Mouse (Mus musculus): ENCODE data around the gene Adgrg3. TPM values are rescaled to one million over a fixed set of nuclear protein-coding genes. Genes with fewer than 3 reads are reported as not detected.
A peak's percentile ranks its signal among the peaks of the same experiment; 100 is the strongest.

Adgrg3 gene
- polyA plus RNA-seq, 1 experiment from 2014 or later: 1.2 TPM

DNA sequence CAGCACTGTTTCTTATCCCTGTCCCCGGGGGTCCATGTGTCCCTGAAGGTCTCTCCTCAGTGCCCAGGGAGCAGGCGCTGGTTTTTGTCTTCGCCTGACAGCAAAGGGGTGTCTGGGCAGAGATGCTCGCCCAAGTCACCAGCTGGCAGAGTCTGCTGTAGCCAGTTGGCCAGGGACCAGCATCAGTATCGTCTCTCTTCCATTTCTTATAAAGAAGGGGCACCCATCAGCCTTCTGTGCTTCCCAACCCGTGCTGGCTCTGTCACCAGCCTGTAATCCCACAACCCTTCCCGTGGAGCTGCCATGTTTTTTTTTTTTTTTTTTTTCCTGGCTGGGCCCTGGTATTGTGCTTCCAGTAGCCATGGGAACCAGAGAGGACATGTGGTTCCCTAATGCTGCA, 35.6 kb upstream of the Adgrg3 start:
- Histone ChIP-seq H3K27ac (ENCODE audit: low read depth, low read length) (peak overlapping the region; percentile 69), H3K4me2 (ENCODE audit: low read length) (no peak overlapping the region), H3K4me1 (ENCODE audit: control insufficient read depth, insufficient read depth, low read depth, low read length) (peaks cover 45% of the 10 kb centered on the region), H3K36me3 (ENCODE audit: control insufficient read depth, insufficient read depth, low read length) (no peaks in the 10 kb centered on the region), H3K4me3 (ENCODE audit: low read length) (no peak overlapping the region), H3K27me3 (replicated peaks; ENCODE audit: control insufficient read depth, insufficient read depth, low read length) (no peaks in the 10 kb centered on the region), H3K9me3 (ENCODE audit: control insufficient read depth, low read length) (no peaks in the 10 kb centered on the region), H3K9ac (ENCODE audit: low read depth, low read length) (peak overlapping the region; percentile 36; the same call in 1 of the 2 replicates)
- peak; percentile 28 for ATAC-seq
- WGBS: 38% methylated on average over 6 of the region's 7 CpGs

DNA sequence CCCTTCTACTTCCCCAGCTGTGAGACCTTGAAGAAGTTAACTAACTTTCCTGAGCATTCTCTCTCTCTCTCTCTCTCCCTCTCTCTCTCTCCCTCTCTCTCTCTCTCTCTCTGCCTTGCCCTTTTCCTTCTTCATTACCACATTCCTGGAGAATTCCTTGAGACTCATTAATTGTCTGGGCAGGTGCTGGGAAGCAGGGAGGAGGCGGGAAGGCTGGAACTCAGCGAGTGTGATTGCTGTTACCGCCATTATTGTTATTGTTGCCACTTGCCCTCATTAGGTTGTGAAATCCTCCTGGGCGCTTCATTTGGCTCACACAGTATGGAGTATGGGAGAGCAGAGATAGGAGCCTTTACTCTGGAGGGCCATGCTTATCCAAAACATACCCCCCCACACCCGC, 34.3 kb upstream of the Adgrg3 start:
- Histone ChIP-seq H3K36me3 (ENCODE audit: control insufficient read depth, insufficient read depth, low read length) (no peaks in the 10 kb centered on the region), H3K9ac (ENCODE audit: low read depth, low read length) (no peak overlapping the region), H3K4me2 (ENCODE audit: low read length) (no peak overlapping the region; the same call in 1 of the 2 replicates), H3K9me3 (ENCODE audit: control insufficient read depth, low read length) (no peaks in the 10 kb centered on the region), H3K27me3 (replicated peaks; ENCODE audit: control insufficient read depth, insufficient read depth, low read length) (no peaks in the 10 kb centered on the region), H3K27ac (ENCODE audit: low read depth, low read length) (peak overlapping the region; percentile 73; the same call in 1 of the 2 replicates), H3K4me1 (ENCODE audit: control insufficient read depth, insufficient read depth, low read depth, low read length) (peaks cover 41% of the 10 kb centered on the region), H3K4me3 (ENCODE audit: low read length) (no peak overlapping the region)
- ATAC-seq: no peak
- WGBS: 14% methylated on average over 5 of the region's 5 CpGs

DNA sequence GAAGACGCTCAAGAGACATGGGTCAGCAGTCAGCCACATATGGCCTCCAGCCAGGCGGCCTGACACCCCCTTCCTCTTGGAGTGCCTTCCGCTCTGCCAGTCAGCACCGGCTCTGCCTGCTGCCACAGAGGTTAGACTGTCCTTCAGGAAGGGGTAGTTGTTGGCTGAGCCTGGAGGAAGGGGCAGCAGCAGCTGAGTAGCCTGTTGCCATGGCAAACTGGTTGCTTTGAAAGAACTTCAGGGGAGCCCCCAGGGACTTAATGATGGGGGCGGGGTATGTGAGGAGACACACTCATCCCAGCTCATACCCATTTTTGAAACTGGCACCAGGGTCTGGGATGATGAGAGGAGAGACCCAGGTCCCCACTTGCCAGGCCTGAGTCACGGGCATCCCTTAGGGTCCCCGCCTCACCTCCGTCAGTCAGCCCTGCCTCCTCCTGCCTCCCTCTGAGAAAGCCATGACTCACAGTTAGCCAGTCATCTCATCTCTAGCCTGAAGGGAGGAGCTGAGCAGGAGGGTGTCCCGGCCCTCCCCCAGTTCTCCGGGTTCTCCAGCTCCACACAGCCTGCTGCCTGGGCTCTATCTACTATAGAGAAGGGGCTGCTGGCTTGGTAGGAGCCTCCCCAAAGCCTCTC, 33.5 kb upstream of the Adgrg3 start:
- peak overlapping the region; percentile 20 for H3K4me3 ChIP-seq (ENCODE audit: low read length)
- peak overlapping the region; percentile 73 for H3K27ac ChIP-seq (ENCODE audit: low read depth, low read length)
- ATAC-seq: peak; percentile 86
- no peaks in the 10 kb centered on the region for H3K27me3 ChIP-seq (replicated peaks; ENCODE audit: control insufficient read depth, insufficient read depth, low read length)
- H3K9ac ChIP-seq (ENCODE audit: low read depth, low read length): peak overlapping the region; percentile 49
- H3K36me3 ChIP-seq (ENCODE audit: control insufficient read depth, insufficient read depth, low read length): no peaks in the 10 kb centered on the region
- H3K4me2 ChIP-seq (ENCODE audit: low read length): peak overlapping the region; percentile 48
- no peaks in the 10 kb centered on the region for H3K9me3 ChIP-seq (ENCODE audit: control insufficient read depth, low read length)
- peaks cover 39% of the 10 kb centered on the region for H3K4me1 ChIP-seq (ENCODE audit: control insufficient read depth, insufficient read depth, low read depth, low read length)
- 7% methylated on average over 10 of the region's 10 CpGs for WGBS

DNA sequence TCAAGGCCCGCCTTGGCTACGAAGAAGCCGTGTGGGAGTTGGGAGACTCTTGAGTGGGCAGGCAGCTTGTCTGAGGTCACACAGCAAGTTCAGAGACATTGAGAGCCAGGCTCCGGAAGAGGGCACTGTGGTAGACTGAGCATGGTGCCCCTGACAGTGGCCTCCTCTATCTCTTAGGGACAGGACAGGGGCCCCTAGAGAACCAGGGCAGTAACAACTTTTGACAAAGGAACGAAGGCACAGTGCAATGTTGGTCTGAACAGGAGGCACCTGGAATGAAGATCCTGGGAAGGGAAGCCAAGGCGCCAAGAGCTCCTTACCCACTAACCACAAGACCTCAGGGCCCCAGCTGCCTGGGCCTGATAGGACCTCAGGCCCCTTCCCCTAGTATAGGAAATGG, 32.5 kb upstream of the Adgrg3 start:
- Histone ChIP-seq H3K4me2 (ENCODE audit: low read length) (peak overlapping the region; percentile 48), H3K4me1 (ENCODE audit: control insufficient read depth, insufficient read depth, low read depth, low read length) (peaks cover 39% of the 10 kb centered on the region), H3K9me3 (ENCODE audit: control insufficient read depth, low read length) (no peaks in the 10 kb centered on the region), H3K9ac (ENCODE audit: low read depth, low read length) (peak overlapping the region; percentile 49; the same call in 1 of the 2 replicates), H3K4me3 (ENCODE audit: low read length) (peak overlapping the region; percentile 20; the same call in 1 of the 2 replicates), H3K36me3 (ENCODE audit: control insufficient read depth, insufficient read depth, low read length) (no peaks in the 10 kb centered on the region), H3K27me3 (replicated peaks; ENCODE audit: control insufficient read depth, insufficient read depth, low read length) (no peaks in the 10 kb centered on the region), H3K27ac (ENCODE audit: low read depth, low read length) (0 out of 2 replicates have a peak overlapping the region, but pooled peaks have one; percentile 73)
- no peak for ATAC-seq
- WGBS: 86% methylated on average over 6 of the region's 6 CpGs

DNA sequence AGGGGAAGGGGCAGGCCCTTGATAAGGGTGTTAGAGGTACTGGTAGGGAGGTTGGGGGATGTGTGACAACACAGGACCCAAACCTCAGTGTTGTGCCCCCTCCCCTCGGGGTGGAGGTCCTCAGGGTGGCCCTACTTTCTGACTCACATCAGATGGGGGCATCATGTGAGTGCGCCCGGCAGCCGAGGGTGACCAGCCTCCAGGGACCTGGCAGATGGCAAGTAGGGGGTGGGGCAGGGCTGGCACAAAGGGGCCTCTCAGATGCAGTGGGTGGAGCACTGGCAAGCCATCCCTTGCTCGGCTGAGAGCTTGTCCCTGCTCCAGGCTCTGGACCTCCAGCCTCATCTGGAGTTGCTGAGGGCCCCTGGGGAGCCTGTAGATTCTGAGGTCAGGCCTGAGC, 30.8 kb upstream of the Adgrg3 start:
- Histone ChIP-seq H3K9ac (ENCODE audit: low read depth, low read length) (peak overlapping the region; percentile 0; the same call in 1 of the 2 replicates), H3K4me3 (ENCODE audit: low read length) (no peak overlapping the region), H3K27ac (ENCODE audit: low read depth, low read length) (peak overlapping the region; percentile 41; the same call in 1 of the 2 replicates), H3K9me3 (ENCODE audit: control insufficient read depth, low read length) (no peaks in the 10 kb centered on the region), H3K4me1 (ENCODE audit: control insufficient read depth, insufficient read depth, low read depth, low read length) (peaks cover 43% of the 10 kb centered on the region), H3K36me3 (ENCODE audit: control insufficient read depth, insufficient read depth, low read length) (no peaks in the 10 kb centered on the region), H3K4me2 (ENCODE audit: low read length) (peak overlapping the region; percentile 48; the same call in 1 of the 2 replicates), H3K27me3 (replicated peaks; ENCODE audit: control insufficient read depth, insufficient read depth, low read length) (no peaks in the 10 kb centered on the region)
- 18% methylated on average over 5 of the region's 5 CpGs for WGBS
- ATAC-seq: peak; percentile 58

DNA sequence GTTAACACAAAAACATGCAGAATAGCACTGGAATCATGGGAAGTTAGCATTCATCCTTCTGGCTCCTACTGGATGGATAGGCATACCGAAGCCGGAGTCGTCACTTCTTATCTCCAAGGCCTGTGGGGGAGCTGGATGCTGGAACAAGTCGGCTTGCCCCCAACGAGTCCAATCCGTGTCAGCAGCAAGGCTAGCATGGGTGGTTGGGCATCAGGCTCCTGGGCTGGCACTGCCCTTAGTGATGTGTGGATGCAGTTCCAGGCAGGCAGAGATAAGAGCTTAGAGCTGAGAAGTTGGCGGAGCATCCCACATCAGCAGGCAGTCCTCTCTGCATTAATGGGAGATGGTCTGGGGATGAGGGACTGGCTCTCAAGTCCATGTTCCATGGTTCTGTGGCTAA, 29.9 kb upstream of the Adgrg3 start:
- H3K27me3 ChIP-seq (replicated peaks; ENCODE audit: control insufficient read depth, insufficient read depth, low read length): no peaks in the 10 kb centered on the region
- H3K4me3 ChIP-seq (ENCODE audit: low read length): no peak overlapping the region
- no peak overlapping the region for H3K27ac ChIP-seq (ENCODE audit: low read depth, low read length)
- peaks cover 45% of the 10 kb centered on the region for H3K4me1 ChIP-seq (ENCODE audit: control insufficient read depth, insufficient read depth, low read depth, low read length)
- H3K9me3 ChIP-seq (ENCODE audit: control insufficient read depth, low read length): no peaks in the 10 kb centered on the region
- H3K36me3 ChIP-seq (ENCODE audit: control insufficient read depth, insufficient read depth, low read length): no peaks in the 10 kb centered on the region
- H3K4me2 ChIP-seq (ENCODE audit: low read length): no peak overlapping the region
- H3K9ac ChIP-seq (ENCODE audit: low read depth, low read length): no peak overlapping the region
- no peak for ATAC-seq
- 69% methylated on average over 7 of the region's 7 CpGs for WGBS

DNA sequence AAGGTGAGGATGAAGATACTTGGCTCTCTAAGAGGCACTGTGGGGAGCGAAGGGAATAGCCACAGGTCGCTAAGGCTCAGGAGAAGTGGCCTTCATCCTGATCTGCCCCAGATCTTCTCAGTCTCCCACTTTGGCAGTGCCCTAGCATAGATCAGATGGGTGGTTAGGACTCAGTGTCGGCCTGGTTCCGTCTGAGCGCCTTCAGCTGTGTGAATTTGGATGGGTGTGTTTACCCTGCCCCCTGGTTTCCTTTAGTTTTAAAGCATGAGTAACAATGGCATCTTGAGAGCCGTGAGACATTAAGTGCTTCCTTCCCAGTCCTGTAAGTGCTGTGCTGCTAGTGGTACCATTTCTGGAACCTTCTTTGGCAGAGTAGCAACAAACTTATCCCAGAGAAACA, 28.9 kb upstream of the Adgrg3 start:
- WGBS: 77% methylated on average over 6 of the region's 6 CpGs
- Histone ChIP-seq H3K27me3 (replicated peaks; ENCODE audit: control insufficient read depth, insufficient read depth, low read length) (no peaks in the 10 kb centered on the region), H3K27ac (ENCODE audit: low read depth, low read length) (no peak overlapping the region), H3K4me2 (ENCODE audit: low read length) (no peak overlapping the region), H3K36me3 (ENCODE audit: control insufficient read depth, insufficient read depth, low read length) (no peaks in the 10 kb centered on the region), H3K4me1 (ENCODE audit: control insufficient read depth, insufficient read depth, low read depth, low read length) (peaks cover 50% of the 10 kb centered on the region), H3K9me3 (ENCODE audit: control insufficient read depth, low read length) (no peaks in the 10 kb centered on the region), H3K4me3 (ENCODE audit: low read length) (no peak overlapping the region), H3K9ac (ENCODE audit: low read depth, low read length) (no peak overlapping the region)
- no peak for ATAC-seq

DNA sequence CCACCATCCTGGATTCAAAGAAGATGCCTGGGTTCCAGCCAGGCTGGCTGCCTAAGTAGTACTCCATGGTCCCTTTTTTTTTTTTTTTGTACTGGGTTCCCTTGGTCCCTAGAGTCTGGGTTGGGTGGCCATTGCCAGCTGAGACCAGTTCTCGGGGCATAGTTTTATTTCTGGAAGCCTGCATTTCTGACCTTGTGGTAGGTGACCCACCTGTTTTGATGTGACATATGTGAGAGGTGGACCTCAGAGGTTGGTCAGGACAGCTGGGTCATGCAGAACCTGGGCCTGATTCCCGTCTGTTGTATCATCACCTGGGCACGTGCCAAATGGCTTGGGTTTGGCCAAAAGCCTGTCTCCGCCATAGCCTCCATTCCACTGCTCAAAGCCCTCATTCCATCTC, 27.8 kb upstream of the Adgrg3 start:
- H3K27me3 ChIP-seq (replicated peaks; ENCODE audit: control insufficient read depth, insufficient read depth, low read length): no peaks in the 10 kb centered on the region
- H3K4me1 ChIP-seq (ENCODE audit: control insufficient read depth, insufficient read depth, low read depth, low read length): peaks cover 45% of the 10 kb centered on the region
- no peaks in the 10 kb centered on the region for H3K36me3 ChIP-seq (ENCODE audit: control insufficient read depth, insufficient read depth, low read length)
- H3K4me3 ChIP-seq (ENCODE audit: low read length): no peak overlapping the region
- no peak overlapping the region for H3K9ac ChIP-seq (ENCODE audit: low read depth, low read length)
- H3K4me2 ChIP-seq (ENCODE audit: low read length): no peak overlapping the region
- H3K27ac ChIP-seq (ENCODE audit: low read depth, low read length): no peak overlapping the region
- H3K9me3 ChIP-seq (ENCODE audit: control insufficient read depth, low read length): no peaks in the 10 kb centered on the region
- 78% methylated on average over 4 of the region's 4 CpGs for WGBS
- no peak for ATAC-seq

DNA sequence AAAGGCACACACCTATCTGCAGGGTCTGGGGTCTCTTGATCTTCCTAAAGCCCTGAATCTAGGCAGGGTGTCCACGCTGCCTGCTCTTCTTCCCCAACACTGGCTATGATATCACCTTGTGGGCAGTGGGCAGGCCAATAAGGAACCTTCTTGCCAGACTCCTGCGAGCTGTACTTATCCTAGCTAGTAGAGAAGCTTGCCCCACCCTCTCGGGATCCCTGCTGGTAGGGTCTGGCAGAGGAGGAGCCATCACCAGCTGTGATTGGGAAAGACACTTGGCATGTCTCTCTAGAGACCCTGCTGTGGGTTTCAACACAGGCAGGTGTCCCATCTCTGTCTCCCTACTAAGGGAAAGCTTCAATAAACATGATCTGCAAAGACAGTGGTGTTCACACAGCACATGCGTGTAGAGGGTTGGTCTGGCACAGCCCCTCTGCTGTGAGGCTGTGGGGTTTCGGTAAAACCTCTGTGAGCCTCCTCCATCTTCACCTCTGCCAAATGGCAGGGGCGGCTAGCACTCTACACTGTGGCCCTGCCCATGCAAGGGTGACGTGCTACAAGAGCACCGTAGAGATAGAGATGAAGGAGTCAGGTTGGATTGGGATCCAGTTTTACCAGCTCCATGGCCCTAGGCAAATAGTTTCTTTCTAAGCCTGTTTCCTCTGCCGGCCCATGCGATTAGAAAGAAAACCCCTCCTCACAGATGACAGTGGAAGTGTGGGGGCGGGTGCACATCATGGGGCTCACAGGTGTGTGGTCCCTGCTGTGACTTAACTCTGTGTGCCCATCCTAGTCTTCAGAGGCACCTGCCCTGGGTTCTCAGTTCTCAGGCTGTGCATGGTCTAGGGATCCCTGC, 26.7 kb upstream of the Adgrg3 start:
- Histone ChIP-seq H3K9ac (ENCODE audit: low read depth, low read length) (no peak overlapping the region), H3K36me3 (ENCODE audit: control insufficient read depth, insufficient read depth, low read length) (no peaks in the 10 kb centered on the region), H3K27ac (ENCODE audit: low read depth, low read length) (peak overlapping the region; percentile 23; the same call in 1 of the 2 replicates), H3K4me1 (ENCODE audit: control insufficient read depth, insufficient read depth, low read depth, low read length) (peaks cover 52% of the 10 kb centered on the region), H3K27me3 (replicated peaks; ENCODE audit: control insufficient read depth, insufficient read depth, low read length) (no peaks in the 10 kb centered on the region), H3K4me2 (ENCODE audit: low read length) (no peak overlapping the region), H3K9me3 (ENCODE audit: control insufficient read depth, low read length) (no peaks in the 10 kb centered on the region), H3K4me3 (ENCODE audit: low read length) (no peak overlapping the region)
- no peak for ATAC-seq
- 65% methylated on average over 11 of the region's 11 CpGs for WGBS

All from hindbrain, embryonic 16.5 days (tissue).